Mouse (Mus musculus) olfactory bulb, adult 2 months (tissue): Measurements from ENCODE around the gene Hectd3.

Source experiments
- CTCF ChIP-seq: fragments of 200-500 bp; IDR thresholded peaks from 2 replicates; pipeline ENCODE4 v1.5.1; 2012; ENCODE audit warnings: low read depth, mild to moderate bottlenecking, low read length, moderate library complexity; ENCODE audit not compliant: insufficient read depth
- POLR2A ChIP-seq: fragments of 200-500 bp; IDR thresholded peaks from 2 replicates; pipeline ENCODE4 v1.6.1; 2012; ENCODE audit warnings: mild to moderate bottlenecking, low read depth, low read length, moderate library complexity; ENCODE audit not compliant: insufficient read depth

DNA sequence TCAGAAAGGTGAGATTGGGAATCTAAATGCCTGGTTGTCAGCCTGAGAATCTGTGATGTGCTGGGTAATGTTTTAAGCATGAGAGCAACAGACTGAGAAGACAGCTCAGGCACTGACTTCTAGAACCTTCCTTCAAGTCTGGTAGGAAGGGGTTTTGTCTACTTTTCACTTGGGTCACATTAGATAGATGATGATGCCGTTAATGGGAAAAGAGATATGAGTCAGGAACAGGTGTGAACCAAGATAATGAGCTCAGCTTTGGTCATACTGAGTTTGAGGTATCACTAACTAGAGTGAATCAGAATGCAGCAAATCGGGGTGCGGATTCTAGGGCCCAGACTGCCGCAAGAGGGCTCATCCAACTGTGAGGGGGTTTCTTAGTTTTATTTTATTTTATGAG, 28.4 kb downstream of the Hectd3 start:
- no peak for TF ChIP-seq CTCF
- no peak for TF ChIP-seq POLR2A
